Mouse (Mus musculus): Measurements from ENCODE around the gene Fxr2.

DNA sequence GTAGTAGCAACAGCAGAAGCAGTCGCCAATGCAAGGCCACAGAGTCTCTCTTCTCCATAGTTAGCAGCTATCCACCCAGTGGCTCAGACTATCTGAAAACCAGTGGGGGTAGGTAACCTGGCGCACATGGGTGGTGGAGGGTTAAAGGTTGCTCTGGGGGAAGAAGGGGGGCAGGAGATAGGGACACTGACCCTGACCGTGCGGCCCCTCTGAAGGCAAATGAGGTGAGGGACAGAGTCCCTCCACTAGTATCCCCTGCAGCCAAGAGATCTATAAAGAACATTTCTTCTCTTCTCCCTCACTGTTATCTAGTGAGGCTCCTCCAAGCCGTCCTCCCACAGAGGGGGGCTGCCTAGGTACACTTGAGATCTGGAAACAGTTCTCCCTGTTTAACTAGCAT, 15.0 kb upstream of the Fxr2 start, which contains the start of gene Shbg:
- TF ChIP-seq CTCF (IDR thresholded peaks at IDR 0.05; ENCODE audit: extremely low read depth, insufficient read depth, low read length) (no peak), POLR2A (IDR thresholded peaks at IDR 0.05; ENCODE audit: extremely low read depth, insufficient read depth, low read length) (no peak)

Data from cortical plate, adult 2 months (tissue).